Mouse (Mus musculus) right cerebral cortex, adult 2 months (tissue): ENCODE results near the gene Gm10840.

ENCODE experiments used
- DNase-seq, 2 experiments: peaks; one replicate each; pipeline ENCODE4 v3.0.0; 2021 to 2022; ENCODE audit warnings: low spot score in 2 of 2

Gm10840 gene

DNA sequence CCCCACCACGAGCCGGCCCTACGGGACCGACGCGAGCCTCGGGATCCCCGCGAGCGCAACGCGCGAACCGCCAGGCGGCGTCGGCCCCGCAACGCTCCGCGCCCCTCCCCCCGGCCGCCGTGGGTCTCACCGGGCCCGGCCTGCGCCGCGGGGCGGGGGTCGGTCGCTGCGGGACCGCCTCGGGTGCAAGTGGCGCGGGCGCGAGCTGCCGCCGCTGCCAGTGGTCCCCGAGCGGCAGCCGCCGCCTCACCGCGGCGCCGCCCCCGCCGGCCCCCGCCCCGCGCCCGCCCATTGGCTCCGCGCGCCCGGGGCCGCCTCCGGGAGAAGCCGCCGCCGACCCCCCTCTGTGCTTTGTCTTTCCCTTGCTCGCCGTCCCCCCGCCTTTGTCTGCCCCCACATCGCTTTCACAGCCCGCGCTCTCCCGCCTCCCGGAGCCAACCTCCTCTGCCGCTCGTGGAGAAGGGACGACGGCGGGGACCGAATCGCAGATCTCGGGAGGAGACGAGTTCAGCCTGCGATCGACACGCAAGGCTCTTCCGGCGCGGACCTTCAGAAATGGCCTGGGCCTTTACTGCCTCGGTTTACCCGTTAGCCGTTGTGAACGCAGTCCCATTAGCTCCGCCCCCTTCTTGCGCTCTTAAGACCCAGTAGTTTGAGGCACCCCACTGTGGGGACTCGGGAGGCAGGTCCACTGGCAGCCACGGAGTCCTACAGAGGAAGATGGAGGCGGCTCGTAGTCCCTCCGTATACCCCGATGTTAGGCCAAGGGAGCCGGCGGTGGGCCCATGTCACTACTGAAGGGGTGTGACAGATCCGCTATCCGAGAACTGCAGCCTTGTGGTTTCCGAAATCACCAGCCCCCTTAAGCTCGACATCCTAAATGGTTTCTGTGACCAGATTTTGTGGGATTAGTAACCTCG lies 469 bp upstream of the Gm10840 start:
- DNase-seq = peak; percentile 81 to 84

DNA sequence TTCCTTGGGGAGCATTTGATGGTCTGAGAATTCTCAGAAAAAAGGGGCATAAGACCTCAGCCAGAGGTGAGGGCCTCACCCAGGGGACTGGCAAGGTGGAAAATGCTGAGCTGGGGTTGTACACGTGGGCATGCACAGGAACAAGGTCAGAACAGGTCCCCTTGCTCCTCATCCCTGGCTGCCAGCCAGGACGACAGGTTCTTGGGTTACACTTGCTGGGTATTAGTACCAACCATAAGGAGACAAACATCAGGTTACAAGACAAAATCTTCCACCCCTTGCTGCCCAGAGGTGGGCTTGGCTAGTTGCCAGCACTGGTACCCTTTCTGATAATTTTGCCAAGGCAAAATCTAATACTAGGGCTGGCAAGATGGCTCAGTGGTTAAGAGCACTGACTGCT lies 1.6 kb downstream of the Gm10840 start:
- DNase-seq = no peak

DNA sequence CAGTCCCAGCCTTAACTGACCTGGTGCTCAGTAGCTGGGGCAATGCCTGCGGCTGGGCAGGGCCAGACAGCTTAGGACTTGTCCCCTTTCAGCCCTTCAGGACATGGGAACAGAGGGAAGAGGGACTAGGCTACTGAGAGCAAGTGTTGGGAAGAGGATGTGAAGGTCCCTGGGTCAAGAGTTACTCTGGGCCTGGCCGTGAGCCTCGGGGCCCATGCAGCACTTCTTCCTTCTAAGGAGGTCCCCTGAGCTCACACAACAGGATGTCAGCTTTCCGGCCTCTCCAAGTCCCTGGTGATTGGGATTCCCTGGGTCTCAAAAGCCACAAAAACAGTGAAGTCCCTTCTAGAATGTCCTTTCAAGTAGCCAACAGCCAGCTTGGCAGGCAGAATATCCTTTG lies 2.9 kb downstream of the Gm10840 start:
- DNase-seq = no peak

DNA sequence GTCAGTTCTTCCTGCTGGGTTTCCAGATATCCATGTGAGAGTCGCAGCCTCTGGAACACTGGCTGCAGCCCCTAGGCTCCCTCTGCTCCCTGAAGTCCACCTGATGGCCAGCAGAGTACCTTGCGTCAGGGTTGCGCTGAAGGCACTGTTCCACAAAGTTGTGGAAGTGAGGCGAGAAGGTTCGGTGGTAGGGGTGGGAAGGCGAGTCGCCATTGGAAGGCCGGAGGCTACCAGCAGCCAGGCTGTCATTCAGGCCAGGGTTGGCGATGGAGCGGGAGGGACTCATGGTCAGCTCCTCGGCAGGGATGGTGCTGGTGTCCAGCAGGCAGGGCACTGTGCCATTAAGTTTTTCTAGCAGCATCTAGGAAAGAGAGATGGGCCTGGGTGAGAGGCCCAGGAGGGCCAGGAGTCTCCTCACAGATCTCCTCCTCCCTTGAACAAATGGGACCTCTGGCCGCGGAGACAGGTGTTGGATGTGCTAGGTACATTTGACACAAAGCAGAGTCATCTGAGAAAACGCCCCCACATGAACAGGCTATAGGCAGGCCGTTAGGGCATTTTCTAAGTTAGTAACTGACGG lies 4.0 kb downstream of the Gm10840 start:
- no peak for DNase-seq

DNA sequence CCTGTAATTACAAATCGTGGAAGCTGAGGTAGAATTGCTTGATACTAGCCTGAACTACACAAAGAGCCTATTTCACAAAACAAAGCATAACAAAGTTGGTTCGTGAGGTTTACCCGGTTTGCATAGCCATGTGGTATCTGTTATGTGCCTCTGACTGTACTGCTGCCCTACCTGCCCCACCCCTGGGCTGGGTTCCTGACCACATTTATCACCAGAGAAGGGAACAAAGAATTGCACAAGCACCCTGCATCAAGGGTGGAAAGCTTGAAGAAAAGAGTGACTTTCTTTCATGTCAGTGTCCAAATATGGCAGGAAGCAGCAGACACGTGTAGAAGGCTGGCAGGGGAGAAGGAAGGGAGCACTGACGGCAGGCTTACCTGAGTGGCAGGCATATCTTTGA lies 6.8 kb downstream of the Gm10840 start:
- no peak for DNase-seq

DNA sequence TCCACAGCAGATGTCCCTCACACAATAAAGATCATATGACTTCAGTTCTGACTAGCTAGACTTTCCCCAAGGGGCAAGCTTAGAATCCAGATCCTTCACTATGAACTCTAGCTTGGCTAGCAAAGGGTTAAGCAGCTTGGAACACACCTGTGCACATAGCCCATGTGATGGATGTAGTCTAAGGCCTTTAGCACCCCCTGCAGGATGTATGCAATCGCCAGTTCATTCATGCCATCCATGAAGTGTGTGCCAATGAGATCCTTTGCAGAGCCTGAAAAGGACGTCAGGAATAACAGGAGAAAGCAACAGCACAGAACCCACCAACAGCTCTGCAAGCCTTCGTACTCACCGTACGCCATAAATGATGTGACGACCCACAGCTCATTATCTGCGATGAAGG lies 10.2 kb downstream of the Gm10840 start:
- no peak for DNase-seq

DNA sequence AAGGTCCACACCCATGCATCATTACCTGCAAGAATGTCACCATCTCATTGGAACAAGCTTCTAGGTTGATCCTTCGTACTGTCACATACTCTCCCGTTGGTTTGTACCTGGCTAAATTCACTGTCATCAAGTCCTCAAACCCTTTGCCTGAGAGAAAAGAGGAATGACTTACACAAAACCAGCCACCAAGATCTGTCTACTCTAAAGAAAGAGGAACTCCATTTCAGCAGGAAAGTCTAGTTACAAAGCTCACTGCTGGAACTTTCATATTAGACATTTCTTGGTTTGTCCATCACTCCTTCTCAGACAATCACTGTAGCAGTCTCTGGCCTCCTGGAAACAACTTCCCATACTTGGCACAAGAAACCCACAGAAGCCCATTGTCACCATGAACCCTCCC lies 12.6 kb downstream of the Gm10840 start:
- DNase-seq = no peak

DNA sequence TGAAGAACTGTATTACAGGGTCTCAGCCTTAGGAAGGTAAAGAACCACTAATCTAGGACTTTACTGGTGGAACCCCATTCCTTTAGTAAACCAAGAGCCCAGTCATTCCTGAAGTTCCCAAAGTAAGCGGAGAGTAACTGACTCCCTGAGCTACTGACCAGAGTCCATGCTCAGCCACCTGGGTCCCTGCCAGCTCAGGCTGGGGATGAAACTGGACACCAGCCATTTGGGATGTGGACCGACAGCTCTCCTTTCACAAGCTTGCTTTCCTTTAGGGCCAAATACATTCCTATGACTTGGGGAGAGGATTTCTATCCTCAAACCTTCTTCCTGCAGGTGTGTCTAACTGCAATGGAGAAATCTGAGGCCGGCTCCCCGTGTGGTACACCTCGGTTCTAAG lies 13.7 kb downstream of the Gm10840 start:
- DNase-seq = no peak

DNA sequence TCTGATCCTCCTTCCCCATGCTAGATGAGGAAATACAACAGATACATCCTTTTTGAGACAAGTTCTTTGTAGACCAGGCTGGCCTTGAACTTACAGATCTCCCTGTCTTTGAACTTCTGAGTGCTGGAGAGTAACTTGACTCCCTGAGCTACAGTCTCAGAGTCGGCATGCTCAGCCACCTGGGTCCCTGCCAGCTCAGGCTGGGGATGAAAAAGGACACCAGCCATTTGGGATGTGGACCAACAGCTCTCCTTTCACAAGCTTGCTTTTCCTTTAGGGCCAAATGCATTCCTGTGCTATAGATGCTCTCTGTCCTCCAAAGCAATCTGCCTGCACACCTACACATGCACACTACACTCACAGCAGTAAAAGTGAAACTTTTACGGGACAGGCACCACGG lies 14.4 kb downstream of the Gm10840 start:
- no peak for DNase-seq

DNA sequence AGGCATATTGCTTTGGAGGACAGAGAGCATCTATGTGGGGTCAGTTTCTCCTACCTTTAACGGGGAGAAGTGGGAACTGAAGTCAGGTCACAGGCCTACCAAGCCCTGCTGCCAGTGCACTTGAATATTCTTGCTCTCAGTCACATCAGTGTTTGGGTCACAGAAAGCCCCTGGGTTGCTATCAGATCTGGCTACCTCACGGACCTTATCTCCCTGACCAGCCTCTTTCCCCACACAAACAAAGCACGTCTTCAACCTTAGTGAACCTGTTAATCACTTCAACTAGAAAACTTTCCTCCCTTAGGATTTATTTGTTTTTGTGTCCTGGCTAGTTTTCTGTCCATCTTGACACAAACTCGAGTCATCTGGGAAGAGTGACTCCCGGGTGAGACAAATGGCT lies 15.7 kb downstream of the Gm10840 start:
- no peak for DNase-seq

DNA sequence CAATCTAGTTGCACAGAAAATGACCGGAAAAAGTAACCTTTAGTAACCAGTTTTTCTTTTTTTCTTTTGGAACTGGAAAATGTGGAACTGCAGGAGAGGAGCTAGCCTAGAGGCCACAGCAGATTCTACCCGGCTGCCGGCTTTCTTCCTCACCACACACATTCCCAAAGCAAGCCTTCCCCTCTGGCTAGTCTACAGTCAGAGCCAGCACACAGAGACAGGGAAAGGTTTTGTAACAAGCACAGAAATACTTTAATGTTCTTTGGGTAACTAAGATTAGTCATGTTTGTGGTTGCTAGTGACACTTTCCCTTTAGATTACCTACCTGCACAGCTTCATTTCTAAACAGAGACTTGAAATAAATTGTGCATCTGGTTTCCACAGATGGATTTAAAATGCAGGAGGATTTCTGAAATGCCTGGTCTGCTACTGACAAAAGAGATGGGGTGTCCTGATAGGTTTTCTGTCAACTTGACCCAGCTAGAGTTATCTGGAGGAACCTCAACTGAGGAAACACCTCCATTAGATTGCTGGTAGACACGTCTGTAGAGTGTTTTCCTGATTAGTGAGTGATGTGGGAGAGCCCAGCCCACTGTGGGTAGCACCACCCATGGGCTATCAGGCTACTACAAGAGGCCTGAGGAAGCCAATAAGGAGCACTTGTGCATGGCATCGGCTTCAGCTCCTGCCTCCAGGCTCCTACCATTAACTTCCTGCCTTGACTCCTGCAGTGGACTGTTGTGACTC lies 17.6 kb downstream of the Gm10840 start:
- DNase-seq = no peak

DNA sequence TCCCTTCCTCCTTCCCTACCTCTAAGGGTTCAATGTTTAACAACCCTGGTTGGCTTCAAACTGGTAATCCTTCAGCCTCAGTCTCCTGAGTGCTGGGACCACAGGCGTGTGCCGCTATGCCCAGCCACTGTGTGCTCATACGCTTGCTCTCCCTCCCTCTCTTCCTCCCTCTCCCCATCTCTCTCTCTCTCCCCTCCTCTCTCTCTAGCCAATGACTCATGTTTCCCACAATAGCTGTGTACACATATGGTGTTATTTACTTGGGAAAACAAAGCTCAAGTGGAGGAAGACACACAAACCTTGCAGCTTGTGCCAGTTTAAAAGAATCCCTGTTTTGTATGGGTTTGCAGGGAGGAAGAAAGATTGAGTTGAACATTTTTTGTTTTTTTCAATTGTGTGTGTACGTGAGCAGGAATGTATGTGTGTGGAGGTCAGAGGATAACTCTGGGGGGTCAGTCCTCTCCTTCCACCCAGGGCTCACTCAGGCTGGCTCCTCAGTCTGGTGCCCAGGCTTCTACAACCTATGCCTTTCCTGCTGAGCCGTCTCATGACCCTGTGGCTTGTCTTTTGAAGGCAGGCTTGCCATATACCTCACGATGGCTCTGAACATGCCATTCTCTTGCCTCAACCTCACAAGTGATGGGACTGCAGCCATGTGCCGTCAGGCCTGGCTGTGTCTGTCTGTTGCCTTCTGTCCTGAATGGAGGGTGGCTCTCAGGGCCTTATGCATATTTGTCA lies 19.2 kb downstream of the Gm10840 start:
- DNase-seq = peak in 1 of 2 experiments; percentile 38

DNA sequence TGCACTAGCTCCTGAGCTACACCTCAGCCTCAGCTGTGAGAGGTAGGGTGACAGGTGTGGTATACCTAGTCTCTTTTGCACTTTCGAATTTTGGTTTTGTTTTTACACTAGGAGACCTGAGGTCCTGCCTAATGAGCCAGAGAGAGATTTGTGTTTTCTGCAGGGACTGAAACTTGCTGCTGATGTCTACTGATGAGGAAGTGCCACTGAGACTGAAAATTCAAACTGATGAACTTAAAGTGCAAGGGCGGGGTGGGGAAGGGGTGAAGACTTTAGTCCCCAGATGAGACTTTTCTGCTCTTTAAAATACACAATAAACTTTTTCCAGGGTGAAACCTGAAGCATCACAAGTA lies 19.8 kb downstream of the Gm10840 start:
- DNase-seq = no peak

DNA sequence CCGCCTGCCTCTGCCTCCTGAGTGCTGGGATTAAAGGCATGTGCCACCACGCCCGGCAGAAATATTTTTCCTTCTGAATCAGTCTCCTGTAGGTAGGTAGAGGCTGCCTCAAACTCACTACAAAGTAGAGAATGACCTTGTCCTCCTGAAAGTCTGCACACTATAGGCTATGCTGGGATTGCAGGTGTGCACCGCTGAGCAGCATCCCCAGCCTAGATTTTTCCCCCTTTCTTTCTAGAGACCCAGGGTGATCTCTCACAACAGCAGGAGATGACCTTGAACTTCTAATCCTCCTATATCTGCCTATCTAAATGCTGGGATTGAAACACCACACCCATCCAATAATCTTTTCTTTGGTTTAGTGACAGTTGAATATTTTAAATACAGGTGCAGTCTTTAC lies 26.7 kb downstream of the Gm10840 start:
- no peak for DNase-seq

DNA sequence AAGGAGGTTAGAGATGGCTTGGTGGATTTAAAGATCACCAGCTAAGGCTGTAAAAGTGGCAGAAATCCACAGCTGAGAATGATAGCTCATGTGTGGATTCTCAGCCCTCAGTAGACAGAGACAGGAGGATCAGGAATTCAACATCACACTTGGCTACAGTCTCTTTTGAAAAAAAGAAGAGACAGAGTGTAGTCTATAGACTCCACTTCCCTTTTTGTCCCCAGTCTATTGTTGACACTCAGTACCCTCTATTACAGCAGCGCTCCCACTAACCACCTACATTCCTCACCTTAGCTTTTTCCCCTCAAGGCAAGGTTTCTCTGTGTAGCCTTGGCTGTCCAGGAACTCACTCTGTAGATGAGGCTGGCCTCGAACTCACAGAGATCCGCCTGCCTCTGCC lies 31.1 kb downstream of the Gm10840 start:
- no peak for DNase-seq

DNA sequence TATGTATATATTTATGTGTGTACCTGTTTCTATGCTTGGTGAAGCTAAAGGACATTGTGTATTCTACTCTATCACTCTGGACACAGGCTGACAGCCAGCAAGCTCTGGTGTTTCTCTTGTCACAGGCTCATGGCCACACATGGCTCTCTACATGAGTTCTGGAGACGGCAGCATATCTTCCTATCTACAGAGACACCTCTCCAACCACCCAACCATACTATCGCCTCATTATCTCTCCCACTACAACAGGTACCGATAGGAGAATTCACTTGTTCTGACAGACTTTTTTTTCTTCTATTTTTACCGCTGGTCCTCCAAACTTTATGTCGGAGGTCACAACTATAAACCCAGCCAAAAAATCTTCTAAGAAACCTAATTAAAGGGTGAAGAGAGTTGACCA lies 31.6 kb downstream of the Gm10840 start:
- DNase-seq = no peak

DNA sequence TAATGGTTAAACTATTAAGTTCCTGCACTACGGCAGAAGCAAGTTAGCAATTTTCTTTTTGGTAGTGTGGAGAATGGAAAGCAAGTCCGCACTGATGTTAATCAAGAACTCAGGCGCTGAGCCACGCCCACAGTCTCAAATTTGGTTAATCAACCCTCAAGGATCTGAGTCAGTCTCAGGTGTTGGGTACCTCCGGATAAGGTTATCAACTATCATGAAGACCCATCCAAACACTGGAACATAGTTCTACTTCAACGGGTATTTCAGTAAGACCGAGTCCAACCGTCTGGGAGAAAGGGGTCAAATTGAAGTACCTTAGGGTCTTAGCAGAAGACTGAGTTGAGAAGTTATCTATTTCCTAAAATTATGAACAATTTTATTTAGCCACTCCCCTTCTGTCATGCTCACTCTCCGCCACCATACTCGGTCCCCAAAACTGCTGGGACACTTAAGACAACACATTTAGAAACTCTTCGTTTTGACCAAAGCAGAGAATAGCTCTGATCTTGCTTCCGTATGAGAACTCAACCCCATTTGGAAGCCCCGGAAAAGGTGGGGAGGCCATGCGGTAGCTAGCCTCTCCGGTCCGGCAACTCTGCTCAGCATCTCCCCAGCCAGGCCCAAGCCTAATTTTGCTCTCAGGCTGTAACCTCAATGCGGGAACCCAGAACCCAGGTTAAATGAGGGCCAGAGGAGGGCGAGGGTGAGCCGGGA lies 32.2 kb downstream of the Gm10840 start:
- no peak for DNase-seq

DNA sequence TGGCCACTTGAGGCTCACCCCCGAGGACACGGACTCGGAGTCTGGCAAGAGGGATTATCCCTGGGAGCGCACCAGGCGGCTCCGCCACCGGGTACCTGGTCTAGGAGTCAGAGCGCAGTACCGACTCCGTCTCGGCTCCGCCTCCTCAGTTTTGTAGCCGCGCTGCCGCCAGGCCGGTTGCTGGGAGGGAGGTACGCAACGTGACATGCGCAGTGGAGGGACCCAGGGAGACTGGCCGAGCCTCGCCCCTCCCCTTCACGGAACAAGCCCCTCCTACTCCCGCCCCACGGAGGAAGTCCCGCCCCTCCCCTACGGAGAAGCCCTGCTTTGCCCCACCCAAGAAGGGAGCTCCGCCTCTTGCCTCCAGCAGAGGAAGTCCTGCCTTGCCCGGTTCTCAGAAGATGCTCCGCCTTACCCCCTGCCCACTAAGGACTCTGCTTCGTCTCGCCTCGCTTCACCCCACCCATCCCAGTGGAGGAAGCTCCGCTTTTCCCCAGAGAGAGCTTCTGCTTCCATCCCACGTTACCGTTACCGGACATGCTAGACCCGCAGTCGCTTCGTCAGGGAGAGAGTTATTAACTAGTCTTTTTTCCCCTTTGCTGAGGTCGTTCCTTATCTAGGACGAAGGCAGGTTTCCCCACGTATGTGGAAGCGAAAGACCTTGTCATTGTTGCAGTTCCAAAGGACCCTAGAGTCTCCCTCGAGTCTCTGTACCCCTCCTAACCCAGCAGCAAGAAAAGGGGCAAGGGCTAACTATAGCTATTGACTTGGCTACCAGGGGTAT lies 32.9 kb downstream of the Gm10840 start:
- DNase-seq = peak; percentile 94 to 95

DNA sequence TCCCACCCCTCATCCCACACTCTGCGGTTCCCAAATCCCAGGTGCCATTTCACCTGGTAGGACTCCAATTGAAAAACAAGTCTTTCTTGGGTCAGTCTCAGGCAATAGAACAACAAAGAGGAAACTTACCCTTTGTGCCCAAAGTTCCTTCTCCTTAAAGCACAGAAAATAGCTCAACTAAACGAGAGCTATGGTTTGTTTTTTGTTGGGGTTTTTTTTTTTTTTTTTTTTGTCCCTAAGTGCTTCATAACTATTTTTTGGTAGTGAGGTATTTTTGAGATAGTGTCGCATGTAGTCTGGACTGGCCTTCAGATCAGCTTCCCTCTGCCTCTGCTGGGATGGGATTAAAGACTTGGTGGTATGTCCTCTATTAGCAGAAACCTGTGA lies 33.5 kb downstream of the Gm10840 start:
- no peak for DNase-seq

DNA sequence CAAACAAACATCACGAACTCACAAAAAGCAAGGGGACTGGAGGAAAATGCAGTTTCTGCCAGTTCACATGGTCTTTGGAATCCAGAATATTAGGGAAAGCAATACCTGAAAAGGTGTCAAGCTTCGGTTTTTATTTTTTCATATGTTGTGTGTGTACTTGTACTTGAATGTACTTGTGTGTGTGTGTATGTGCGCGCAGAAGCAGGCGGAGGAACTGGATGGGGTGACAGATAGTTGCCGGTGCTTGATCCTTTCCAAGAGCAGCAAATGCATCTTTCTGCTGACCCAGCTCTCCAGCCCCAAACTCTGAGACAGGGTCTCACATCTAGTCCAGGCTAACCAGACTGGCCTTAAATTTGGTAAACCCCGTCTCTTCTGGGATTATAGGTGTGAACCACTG lies 34.2 kb downstream of the Gm10840 start:
- no peak for DNase-seq

DNA sequence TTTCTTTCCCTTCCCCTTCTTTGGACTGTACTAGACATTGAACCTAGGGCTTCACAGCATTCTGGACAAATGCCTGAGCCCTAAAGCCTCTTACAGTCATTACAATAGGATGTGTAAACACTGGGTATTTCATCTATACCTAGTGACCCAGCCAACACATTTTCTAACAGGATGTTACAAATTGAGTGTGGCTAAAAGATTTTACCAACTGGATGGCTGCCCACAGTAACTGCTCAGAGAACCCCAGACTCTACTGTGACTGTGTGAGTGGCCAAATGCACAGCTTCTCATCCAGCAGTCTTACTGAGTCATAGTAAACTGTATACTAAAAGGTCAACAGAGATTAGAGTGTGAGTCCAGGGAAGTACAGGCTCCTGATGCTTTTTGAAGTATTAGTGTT lies 34.7 kb downstream of the Gm10840 start:
- no peak for DNase-seq
